Mouse (Mus musculus) urinary bladder, adult 2 months (tissue): ENCODE measurements around the gene Ces1a. TPM values are rescaled to one million over a fixed set of nuclear protein-coding genes. Genes with fewer than 3 reads are reported as not detected.

Source experiments
- DNase-seq: peaks from one replicate; pipeline ENCODE4 v3.0.0; 2022; ENCODE audit warnings: low spot score
- polyA plus RNA-seq: library from polyadenylated mRNA; depleted of rRNA; stranded (reverse); fragments of >200 nt; gene quantifications from 2 replicates; pipeline ENCODE4 v1.2.3, GENCODE M21; 2012; rRNA removed

Ces1a gene
- polyA plus RNA-seq, 1 experiment = not detected

DNA sequence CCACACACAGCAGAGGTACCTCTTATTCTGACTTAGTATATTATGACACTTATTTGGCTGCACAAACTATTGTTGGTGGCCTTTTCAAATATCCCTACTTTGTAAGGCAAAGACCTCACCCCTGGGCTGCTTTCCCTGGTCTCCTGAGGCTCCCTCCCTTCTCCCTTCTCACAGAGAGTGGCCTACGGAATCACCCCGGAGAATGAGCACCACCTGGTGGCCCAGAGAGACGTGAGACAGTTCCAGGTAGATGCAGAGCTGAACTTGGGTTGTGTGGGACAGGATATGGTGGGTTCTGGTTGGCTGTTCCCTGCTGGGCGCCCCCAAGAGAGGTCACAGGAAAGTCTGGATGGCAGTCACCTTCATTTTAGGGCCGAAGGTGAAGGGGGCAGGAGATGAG, 51.2 kb downstream of the Ces1a start:
- DNase-seq = peak; percentile 50

DNA sequence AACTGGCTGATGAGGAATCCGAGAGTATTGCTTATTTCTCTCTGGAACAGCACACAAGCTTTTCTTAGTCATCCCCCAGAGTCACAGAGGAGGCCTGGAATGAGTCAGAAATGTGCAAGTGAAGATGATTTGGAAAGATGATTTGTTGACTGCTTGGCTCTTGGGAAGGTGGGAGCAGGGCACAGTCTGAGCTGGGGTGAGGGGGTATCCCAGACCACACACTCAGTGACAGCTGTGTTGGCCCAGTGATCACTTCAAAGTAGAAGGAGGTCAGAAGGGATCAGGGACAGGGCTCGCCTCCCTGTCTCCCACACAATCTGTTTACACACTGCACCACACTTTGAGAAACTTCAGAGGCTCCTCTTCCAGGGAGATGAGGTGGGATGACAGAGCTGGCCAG, 63.6 kb downstream of the Ces1a start:
- DNase-seq = no peak

DNA sequence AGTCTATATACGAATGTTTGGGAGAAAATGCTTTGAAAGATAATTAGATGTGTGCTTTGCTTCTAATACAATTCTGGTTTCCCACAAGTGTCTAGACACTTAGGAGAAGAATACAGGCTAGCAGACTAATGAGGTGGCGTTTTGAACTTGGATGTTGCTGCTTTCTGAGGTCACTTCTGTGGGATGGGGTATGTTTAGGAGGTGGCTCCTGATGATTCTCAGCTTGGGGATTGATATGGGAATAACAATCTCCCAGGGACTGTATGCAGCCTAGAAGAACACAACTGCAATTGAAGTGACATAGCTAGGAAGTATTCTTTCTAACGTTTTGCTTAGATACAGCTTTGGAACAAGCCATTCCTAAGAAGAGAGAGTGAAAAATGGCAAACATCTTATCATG, 65.5 kb downstream of the Ces1a start:
- no peak for DNase-seq

DNA sequence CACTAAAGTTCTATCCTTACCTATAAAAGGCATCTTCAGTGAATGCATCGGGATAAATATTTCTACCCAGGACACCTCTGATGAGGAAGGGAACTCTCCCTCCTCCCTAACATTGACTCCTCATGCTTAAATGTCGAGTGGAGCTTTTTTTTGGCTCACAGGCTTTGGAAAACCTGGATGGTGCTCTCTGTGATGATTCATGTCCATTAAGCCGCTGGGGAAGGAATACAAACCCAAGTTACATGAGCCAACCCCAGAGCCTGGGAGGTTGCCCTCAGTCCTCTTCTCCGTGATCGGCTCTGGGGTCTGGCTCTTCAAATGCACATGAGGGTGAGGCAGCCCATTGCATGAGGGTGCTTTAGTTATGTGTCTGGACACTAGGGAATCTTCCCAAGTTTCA, 71.3 kb downstream of the Ces1a start:
- DNase-seq = no peak

DNA sequence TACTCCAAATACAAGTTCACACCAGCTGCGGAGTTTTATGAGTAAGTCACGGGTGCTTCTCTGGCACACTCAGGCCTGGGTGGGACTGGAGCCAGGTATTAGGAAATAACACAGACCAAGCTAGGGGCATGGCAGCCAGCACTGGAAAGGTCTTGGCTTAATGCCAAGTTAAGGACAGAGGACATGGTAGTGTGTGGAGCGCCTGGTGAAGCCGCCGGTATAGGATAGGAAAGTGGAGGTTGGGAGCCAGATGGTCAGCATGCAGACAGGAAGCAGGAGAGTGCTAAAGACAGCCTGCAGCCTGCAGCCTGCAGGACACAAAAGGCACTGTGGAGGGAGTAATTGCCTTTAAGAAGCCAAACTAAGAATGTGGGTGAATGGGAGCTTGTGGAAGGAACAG, 75.0 kb downstream of the Ces1a start:
- DNase-seq = peak; percentile 34

Other genes starting within 250 kb of the Ces1a start
- 311 and 318 TPM in 2 replicates for gene Mmp2, start 220.9 kb downstream of the Ces1a start, polyA plus RNA-seq
- gene Lpcat2, start 192.9 kb downstream of the Ces1a start, polyA plus RNA-seq = 7.0 and 8.4 TPM in 2 replicates
- gene Capns2, start 146.8 kb downstream of the Ces1a start, polyA plus RNA-seq = 1.1 and 1.5 TPM in 2 replicates
- gene Slc6a2, start 88.1 kb downstream of the Ces1a start, polyA plus RNA-seq = 0.87 and 1.1 TPM in 2 replicates
- gene Ces1b, start 31.8 kb upstream of the Ces1a start, polyA plus RNA-seq = not detected in 2 replicates
- not detected in 2 replicates for gene Ces1c, start 83.1 kb upstream of the Ces1a start, polyA plus RNA-seq
- 11.4 and 35.7 TPM in 2 replicates for gene Ces1d, start 149.6 kb upstream of the Ces1a start, polyA plus RNA-seq
- gene Ces1e, start 181.4 kb upstream of the Ces1a start, polyA plus RNA-seq = 0.15 TPM in 1 of 2 replicates, not detected in the other
- gene Ces1f, start 231.6 kb upstream of the Ces1a start, polyA plus RNA-seq = 2.3 and 5.2 TPM in 2 replicates